8 mouse cellular contexts compared by ENCODE assay signal in genomic region chr8:70152537-70153257, GRCm38 (mm10). TPM values are rescaled to one million over a fixed set of nuclear protein-coding genes. Genes with fewer than 3 reads are reported as not detected.
DNase-seq lines count a peak whose midpoint lies in the region; ATAC-seq lines count a peak whose summit lies in the region.

No protein-coding gene starts in this region.

- H3K4me3 ChIP-seq in embryonic facial prominence, embryonic 12.5 days: peak overlapping the region; percentile 14; the same call in 1 of the 2 replicates
- peak overlapping the region; percentile 41 for H3K4me3 ChIP-seq in heart, embryonic 10.5 days
- H3K4me3 ChIP-seq in neural tube, embryonic 14.5 days (ENCODE audit: low read depth, low read length): no peak overlapping the region

- 11% methylated on average over 19 of the region's 22 CpGs for WGBS in embryonic facial prominence, embryonic 12.5 days
- 18% methylated on average over 22 of the region's 22 CpGs for WGBS in heart, embryonic 10.5 days
- WGBS in neural tube, embryonic 14.5 days: 18% methylated on average over 22 of the region's 22 CpGs

- H3K4me2 ChIP-seq in embryonic facial prominence, embryonic 12.5 days (replicated peaks): peak overlapping the region; percentile 40
- no peak overlapping the region; the same call in 1 of the 2 replicates for H3K4me2 ChIP-seq in neural tube, embryonic 14.5 days (ENCODE audit: low read depth, low read length)

- no peak overlapping the region; the same call in 1 of the 2 replicates for H3K9ac ChIP-seq in embryonic facial prominence, embryonic 12.5 days
- H3K9ac ChIP-seq in neural tube, embryonic 14.5 days (replicated peaks; ENCODE audit: low read depth, low read length): no peak overlapping the region

- DNase-seq in A20 (ENCODE audit: low read depth, low spot score): peak; percentile 97
- DNase-seq in R1 (ENCODE audit: low read depth, low spot score): peak; percentile 93
- peak; percentile 96 for DNase-seq in heart, embryonic 10.5 days (ENCODE audit: low spot score)
- DNase-seq in kidney, adult 9 months: peak; percentile 70
- DNase-seq in lung, adult 18-20 months: peak; percentile 73 to 74
- peak; percentile 86 for DNase-seq in testis, postnatal 14 days (ENCODE audit: low spot score)

- no peaks in the 10 kb centered on the region for H3K36me3 ChIP-seq in embryonic facial prominence, embryonic 12.5 days
- no peaks in the 10 kb centered on the region for H3K36me3 ChIP-seq in heart, embryonic 10.5 days
- no peaks in the 10 kb centered on the region for H3K36me3 ChIP-seq in neural tube, embryonic 14.5 days (ENCODE audit: control insufficient read depth, insufficient read depth, low read length)

- no peaks in the 10 kb centered on the region for H3K9me3 ChIP-seq in embryonic facial prominence, embryonic 12.5 days
- H3K9me3 ChIP-seq in heart, embryonic 10.5 days: no peaks in the 10 kb centered on the region
- H3K9me3 ChIP-seq in neural tube, embryonic 14.5 days (ENCODE audit: control insufficient read depth, low read length): no peaks in the 10 kb centered on the region

- no peak overlapping the region for H3K27ac ChIP-seq in embryonic facial prominence, embryonic 12.5 days
- H3K27ac ChIP-seq in heart, embryonic 10.5 days: 0 out of 2 replicates have a peak overlapping the region, but pooled peaks have one; percentile 6
- no peak overlapping the region for H3K27ac ChIP-seq in neural tube, embryonic 14.5 days (ENCODE audit: low read depth, low read length)

- H3K4me1 ChIP-seq in embryonic facial prominence, embryonic 12.5 days: peaks cover 10% of the 10 kb centered on the region
- peaks cover 21% of the 10 kb centered on the region for H3K4me1 ChIP-seq in heart, embryonic 10.5 days
- no peaks in the 10 kb centered on the region for H3K4me1 ChIP-seq in neural tube, embryonic 14.5 days (ENCODE audit: control insufficient read depth, insufficient read depth, low read length)

- ATAC-seq in embryonic facial prominence, embryonic 12.5 days (ENCODE audit: insufficient number of reproducible peaks, insufficient read depth, low FRiP score, low TSS enrichment): peak; percentile 95
- ATAC-seq in neural tube, embryonic 14.5 days (ENCODE audit: low read depth): peak; percentile 91

- peaks cover 11% of the 10 kb centered on the region for H3K27me3 ChIP-seq in embryonic facial prominence, embryonic 12.5 days
- peaks cover 66% of the 10 kb centered on the region for H3K27me3 ChIP-seq in heart, embryonic 10.5 days (ENCODE audit: insufficient read depth, poor library complexity, severe bottlenecking)
- no peaks in the 10 kb centered on the region for H3K27me3 ChIP-seq in neural tube, embryonic 14.5 days (ENCODE audit: control insufficient read depth, insufficient read depth, low read length)

RNA-seq across cellular contexts. Expression of gene Mef2b, which starts 13.2 kb away (rescaled TPM):
- 1.4 and 1.9 TPM in 2 replicates for polyA plus RNA-seq in embryonic facial prominence, embryonic 12.5 days (2016; fragmentation: Nextera tagmentation; extraction: Ambion mirVana)
- polyA plus RNA-seq in heart, embryonic 10.5 days (2016; fragmentation: Nextera tagmentation; extraction: Ambion mirVana): 0.23 and 0.53 TPM in 2 replicates
- polyA plus RNA-seq in neural tube, embryonic 14.5 days (2014; fragmentation: Nextera tagmentation; extraction: Ambion mirVana): 0.27 and 0.72 TPM in 2 replicates

RNA-seq across cellular contexts. Expression of gene Borcs8, which starts 13.4 kb away (rescaled TPM):
- polyA plus RNA-seq in embryonic facial prominence, embryonic 12.5 days (2016; fragmentation: Nextera tagmentation; extraction: Ambion mirVana): 46.5 and 46.7 TPM in 2 replicates
- polyA plus RNA-seq in heart, embryonic 10.5 days (2016; fragmentation: Nextera tagmentation; extraction: Ambion mirVana): 39.6 and 43.9 TPM in 2 replicates
- 63.7 and 72.3 TPM in 2 replicates for polyA plus RNA-seq in neural tube, embryonic 14.5 days (2014; fragmentation: Nextera tagmentation; extraction: Ambion mirVana)

RNA-seq across cellular contexts. Expression of gene Rfxank, which starts 13.7 kb away (rescaled TPM):
- 25.8 and 28.3 TPM in 2 replicates for polyA plus RNA-seq in embryonic facial prominence, embryonic 12.5 days (2016; fragmentation: Nextera tagmentation; extraction: Ambion mirVana)
- polyA plus RNA-seq in heart, embryonic 10.5 days (2016; fragmentation: Nextera tagmentation; extraction: Ambion mirVana): 16.5 and 18.3 TPM in 2 replicates
- polyA plus RNA-seq in neural tube, embryonic 14.5 days (2014; fragmentation: Nextera tagmentation; extraction: Ambion mirVana): 9.4 and 12.2 TPM in 2 replicates

RNA-seq across cellular contexts. Expression of gene Tmem161a, which starts 19.5 kb away (rescaled TPM):
- polyA plus RNA-seq in embryonic facial prominence, embryonic 12.5 days (2016; fragmentation: Nextera tagmentation; extraction: Ambion mirVana): 65.9 and 72.0 TPM in 2 replicates
- polyA plus RNA-seq in heart, embryonic 10.5 days (2016; fragmentation: Nextera tagmentation; extraction: Ambion mirVana): 93.9 and 123 TPM in 2 replicates
- 28.3 and 34.8 TPM in 2 replicates for polyA plus RNA-seq in neural tube, embryonic 14.5 days (2014; fragmentation: Nextera tagmentation; extraction: Ambion mirVana)

RNA-seq across cellular contexts. Expression of gene Nr2c2ap, which starts 21.6 kb away (rescaled TPM):
- polyA plus RNA-seq in embryonic facial prominence, embryonic 12.5 days (2016; fragmentation: Nextera tagmentation; extraction: Ambion mirVana): 24.2 and 25.0 TPM in 2 replicates
- polyA plus RNA-seq in heart, embryonic 10.5 days (2016; fragmentation: Nextera tagmentation; extraction: Ambion mirVana): 35.4 and 39.6 TPM in 2 replicates
- polyA plus RNA-seq in neural tube, embryonic 14.5 days (2014; fragmentation: Nextera tagmentation; extraction: Ambion mirVana): 22.9 and 35.3 TPM in 2 replicates
